Mouse (Mus musculus) stomach, embryonic 14.5 days (tissue): ENCODE data around the gene Tmx1. TPM values are rescaled to one million over a fixed set of nuclear protein-coding genes. Genes with fewer than 3 reads are reported as not detected.

Experiments used
- ATAC-seq: fragments of 200-750 bp; cut with Nextera tagmentation; 2 replicates; pipeline ENCODE4 v1.8.0; 2017; ENCODE audit warnings: low read depth, moderate TSS enrichment; ENCODE audit not compliant: insufficient number of reproducible peaks, insufficient read depth, low FRiP score
- H3K27ac ChIP-seq: fragments of 300-500 bp; sonication (generic); 2 replicates; pipeline ENCODE4 v1.5.1; 2014; ENCODE audit warnings: mild to moderate bottlenecking, low read length, moderate library complexity, mixed read lengths
- H3K27me3 ChIP-seq: fragments of 300-500 bp; sonication (generic); 2 replicates; pipeline ENCODE4 v1.6.1; 2014; ENCODE audit warnings: low read length, control low read depth, mixed read lengths; ENCODE audit not compliant: control insufficient read depth, insufficient read depth
- H3K36me3 ChIP-seq: fragments of 300-500 bp; sonication (generic); 2 replicates; pipeline ENCODE4 v1.6.1; 2014; ENCODE audit warnings: mild to moderate bottlenecking, control low read depth, low read length, moderate library complexity, mixed read lengths; ENCODE audit not compliant: control insufficient read depth, insufficient read depth
- H3K4me1 ChIP-seq: fragments of 300-500 bp; sonication (generic); 2 replicates; pipeline ENCODE4 v1.6.1; 2014; ENCODE audit warnings: low read length, control low read depth, mixed read lengths; ENCODE audit not compliant: control insufficient read depth, insufficient read depth
- H3K4me2 ChIP-seq: fragments of 300-500 bp; sonication (generic); replicated peaks from 2 replicates; pipeline ENCODE4 v1.6.1; 2014; ENCODE audit warnings: low read depth, low read length, control low read depth
- H3K4me3 ChIP-seq: fragments of 300-500 bp; sonication (generic); 2 replicates; pipeline ENCODE4 v1.5.1; 2014; ENCODE audit warnings: low read depth, low read length, control low read depth
- H3K9ac ChIP-seq: fragments of 300-500 bp; sonication (generic); replicated peaks from 2 replicates; pipeline ENCODE4 v1.6.1; 2014; ENCODE audit warnings: low read depth, mild to moderate bottlenecking, control low read depth, low read length, moderate library complexity, mixed read lengths
- H3K9me3 ChIP-seq: fragments of 300-500 bp; sonication (generic); 2 replicates; pipeline ENCODE4 v1.6.1; 2016; ENCODE audit warnings: low read depth, low read length, control low read depth; ENCODE audit not compliant: control insufficient read depth
- WGBS: fragments of 180-500 bp; shearing (Covaris S2); extraction: QIAGEN DNeasy Blood & Tissue Kit; methylation state at CpG from one replicate; pipeline ENCODE4 v1.1.7; 2014; 5-methylcytosine and 5-hydroxymethylcytosine counted together
- polyA plus RNA-seq: library from polyadenylated mRNA; unstranded; fragments of >200 nt; fragmentation: Nextera tagmentation; extraction: Ambion mirVana; gene quantifications from 2 replicates; pipeline ENCODE4 v1.2.1, GENCODE M21; 2014

Gene Tmx1
- polyA plus RNA-seq, 1 experiment from 2014 or later: 64.0 TPM

DNA sequence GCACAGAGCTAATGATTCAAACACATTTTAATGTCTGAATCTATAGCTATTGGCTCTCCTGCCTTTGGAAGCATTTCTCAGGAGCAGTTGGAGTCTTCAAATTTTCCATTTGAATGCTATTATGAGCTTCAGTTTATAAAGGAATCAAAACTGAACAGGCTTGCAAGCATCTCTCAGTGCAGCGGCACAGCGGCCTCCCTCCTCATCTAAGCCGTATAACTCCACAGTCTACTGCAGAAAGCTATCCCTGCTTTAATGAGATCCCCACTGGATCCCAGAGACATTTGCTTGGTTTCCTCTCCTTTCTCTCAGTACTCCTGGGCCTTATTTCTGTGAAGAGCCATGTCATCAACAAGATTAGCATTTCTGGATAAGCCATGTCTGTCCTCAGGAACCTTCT lies 45.2 kb downstream of the Tmx1 start:
- H3K4me2 ChIP-seq: no peak overlapping the region
- whole genome bisulfite sequencing: 87% methylated on average over 3 of the region's 3 CpGs
- no peak overlapping the region for H3K27ac ChIP-seq
- H3K36me3 ChIP-seq: no peaks in the 10 kb centered on the region
- H3K4me1 ChIP-seq: no peaks in the 10 kb centered on the region
- no peak for ATAC-seq
- H3K27me3 ChIP-seq: no peaks in the 10 kb centered on the region
- H3K9ac ChIP-seq: no peak overlapping the region
- no peak overlapping the region for H3K4me3 ChIP-seq
- no peaks in the 10 kb centered on the region for H3K9me3 ChIP-seq

DNA sequence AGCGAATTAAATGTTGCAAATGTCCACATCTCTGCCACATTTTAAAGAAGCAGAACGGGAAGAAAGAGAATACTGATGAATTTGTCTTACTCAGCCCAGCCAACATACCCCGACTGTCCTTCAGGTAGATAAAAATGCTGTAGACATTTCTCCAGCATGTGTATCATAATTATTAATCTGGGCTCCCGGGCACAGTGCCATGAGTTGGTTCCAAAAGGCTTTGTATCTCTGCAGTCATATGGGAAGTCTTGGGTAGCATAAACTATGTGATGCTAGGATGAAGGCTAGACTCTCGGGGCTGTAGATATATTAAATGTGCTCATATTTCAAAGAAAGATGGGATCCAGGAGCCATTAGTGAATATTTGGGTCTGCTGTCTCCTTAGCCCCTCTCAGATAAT lies 53.1 kb downstream of the Tmx1 start:
- no peak overlapping the region for H3K4me2 ChIP-seq
- H3K4me1 ChIP-seq: no peaks in the 10 kb centered on the region; the same call in 1 of the 2 replicates
- H3K4me3 ChIP-seq: no peak overlapping the region
- no peaks in the 10 kb centered on the region for H3K36me3 ChIP-seq
- H3K9me3 ChIP-seq: no peaks in the 10 kb centered on the region
- WGBS: 56% methylated on average over 5 of the region's 5 CpGs
- no peak overlapping the region for H3K27ac ChIP-seq
- no peak for ATAC-seq
- no peak overlapping the region for H3K9ac ChIP-seq
- no peaks in the 10 kb centered on the region for H3K27me3 ChIP-seq

GRCm38 (mm10) chr12:70512023-70512422 lies 59.1 kb downstream of the Tmx1 start:
- Histone ChIP-seq H3K36me3 (no peaks in the 10 kb centered on the region), H3K9me3 (no peaks in the 10 kb centered on the region), H3K27me3 (no peaks in the 10 kb centered on the region), H3K4me3 (no peak overlapping the region), H3K27ac (no peak overlapping the region), H3K9ac (no peak overlapping the region), H3K4me2 (no peak overlapping the region), H3K4me1 (no peaks in the 10 kb centered on the region)
- WGBS: 88% methylated on average over 5 of the region's 5 CpGs
- ATAC-seq: no peak

- no peak overlapping the region for H3K4me2 ChIP-seq
- no peaks in the 10 kb centered on the region for H3K36me3 ChIP-seq
- no peak overlapping the region for H3K27ac ChIP-seq
- no peaks in the 10 kb centered on the region for H3K4me1 ChIP-seq
- no peak overlapping the region for H3K9ac ChIP-seq
- no peaks in the 10 kb centered on the region for H3K9me3 ChIP-seq
- no peak overlapping the region for H3K4me3 ChIP-seq
- WGBS: 87% methylated on average over 2 of the region's 2 CpGs
- no peak for ATAC-seq
- H3K27me3 ChIP-seq: no peaks in the 10 kb centered on the region
These were observed 59.5 kb downstream of the Tmx1 start for GRCm38 (mm10) chr12:70512431-70512830.

Other genes with a start within 250 kb of the Tmx1 start
- gene Pygl, start 221.6 kb upstream of the Tmx1 start, polyA plus RNA-seq: 37.5 and 41.4 TPM in 2 replicates
- gene Trim9, start 105.5 kb upstream of the Tmx1 start, polyA plus RNA-seq: 2.4 and 2.6 TPM in 2 replicates